Mouse (Mus musculus) small intestine, adult 2 months (tissue): Measurements from ENCODE around the gene Wwox.

Source experiments
- CTCF ChIP-seq: fragments of 200-500 bp; IDR thresholded peaks from 2 replicates; pipeline ENCODE4 v1.5.1; 2012; ENCODE audit warnings: low read depth, mild to moderate bottlenecking, control low read depth, inconsistent platforms, low read length, moderate library complexity, mixed read lengths; ENCODE audit not compliant: insufficient replicate concordance, insufficient read length; ENCODE audit errors: extremely low read depth
- POLR2A ChIP-seq: fragments of 200-500 bp; IDR thresholded peaks from 2 replicates; pipeline ENCODE4 v1.6.1; 2012; ENCODE audit warnings: low read depth, mild to moderate bottlenecking, control low read depth, inconsistent platforms, low read length, moderate library complexity

DNA sequence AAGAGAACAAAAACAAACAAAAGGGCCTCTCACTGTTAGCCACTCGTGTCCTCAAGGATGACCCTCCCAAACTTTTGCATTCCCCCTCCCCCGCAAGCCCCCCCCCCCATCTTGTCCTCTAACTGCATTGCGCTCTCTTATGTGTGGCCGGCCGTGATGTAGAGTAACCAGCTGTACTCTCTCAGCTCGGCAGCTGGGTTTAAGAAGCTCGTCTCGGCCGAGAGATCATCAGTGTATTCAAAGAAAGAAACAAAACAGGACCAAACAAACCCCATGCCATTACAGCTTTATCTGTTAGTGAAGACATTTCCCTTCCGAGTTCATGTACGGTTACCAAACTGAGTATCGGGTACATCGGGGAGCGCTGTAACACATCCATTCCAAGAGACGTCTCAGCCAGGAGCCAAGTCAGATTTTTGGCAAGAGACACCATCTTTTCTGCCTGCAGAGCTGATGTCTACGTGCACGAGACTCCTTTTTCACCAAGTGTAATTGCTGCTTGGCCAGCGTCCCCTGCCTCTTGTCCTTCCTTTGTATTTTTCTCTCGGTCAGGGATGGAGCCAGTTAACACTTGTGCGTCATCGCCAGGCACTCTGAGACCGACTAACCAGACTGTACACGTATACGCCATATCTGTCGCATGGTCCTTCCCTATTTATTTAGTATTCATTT, 18.8 kb downstream of the Wwox start:
- TF ChIP-seq CTCF, result no peak
- TF ChIP-seq POLR2A, result no peak
